Mouse (Mus musculus) myocyte (in vitro differentiated cells): Measurements from ENCODE around the gene Trpc4ap. TPM values are rescaled to one million over a fixed set of nuclear protein-coding genes. Genes with fewer than 3 reads are reported as not detected.
A peak's percentile ranks its signal among the peaks of the same experiment; 100 is the strongest.

ENCODE experiments used
- H3K27me3 ChIP-seq: one replicate; pipeline ENCODE4 v1.6.1; 2011; ENCODE audit not compliant: control insufficient read depth, insufficient read depth, insufficient read length
- H3K36me3 ChIP-seq: one replicate; pipeline ENCODE4 v1.6.1; 2011; ENCODE audit not compliant: control insufficient read depth, insufficient read depth
- H3K4me2 ChIP-seq: one replicate; pipeline ENCODE4 v1.6.1; 2011; ENCODE audit warnings: low read depth, control low read depth
- H3K4me3 ChIP-seq: one replicate; pipeline ENCODE4 v1.5.1; 2011; ENCODE audit warnings: mild to moderate bottlenecking, control low read depth, moderate library complexity
- H3K79me2 ChIP-seq: one replicate; pipeline ENCODE4 v1.6.1; 2011; ENCODE audit not compliant: control insufficient read depth, insufficient read depth
- H3ac ChIP-seq: one replicate; pipeline ENCODE4 v1.6.1; 2011; ENCODE audit not compliant: control insufficient read depth, insufficient read length
- CEBPB ChIP-seq: IDR thresholded peaks from 2 replicates; pipeline ENCODE4 v1.6.1; 2011; ENCODE audit warnings: mild to moderate bottlenecking, moderate library complexity; ENCODE audit not compliant: poor library complexity, insufficient read depth, severe bottlenecking
- E2F4 ChIP-seq: IDR thresholded peaks from one replicate; pipeline ENCODE4 v1.6.1; 2011; ENCODE audit warnings: mild to moderate bottlenecking, control low read depth, moderate library complexity; ENCODE audit not compliant: insufficient read depth
- MAX ChIP-seq: IDR thresholded peaks from one replicate; pipeline ENCODE4 v1.6.1; 2011; ENCODE audit warnings: low read depth, mild to moderate bottlenecking, control low read depth
- MYOD1 ChIP-seq, 3 experiments: IDR thresholded peaks; one replicate each; pipeline ENCODE4 v1.6.1; 2011; ENCODE audit warnings: control low read depth in 2 of 3, low read depth in 2 of 3, mild to moderate bottlenecking in 2 of 3, moderate library complexity in 1 of 3; ENCODE audit not compliant: insufficient read length in 2 of 3, control insufficient read depth in 1 of 3
- MYOG ChIP-seq, 3 experiments: IDR thresholded peaks; one replicate each; pipeline ENCODE4 v1.6.1; 2011; ENCODE audit warnings: control low read depth in 2 of 3, low read depth in 2 of 3, mild to moderate bottlenecking in 2 of 3; ENCODE audit not compliant: insufficient read length in 2 of 3, control insufficient read depth in 1 of 3, insufficient read depth in 1 of 3
- POLR2A ChIP-seq: IDR thresholded peaks from one replicate; pipeline ENCODE4 v1.6.1; 2011; ENCODE audit warnings: low read depth, mild to moderate bottlenecking, control low read depth, moderate library complexity; ENCODE audit not compliant: insufficient read length
- POLR2AphosphoS2 ChIP-seq: IDR thresholded peaks from one replicate; pipeline ENCODE4 v1.6.1; 2011; ENCODE audit warnings: low read depth, control low read depth; ENCODE audit not compliant: insufficient read length
- REST ChIP-seq: IDR thresholded peaks from one replicate; pipeline ENCODE4 v1.6.1; 2011; ENCODE audit warnings: mild to moderate bottlenecking, control low read depth, moderate library complexity; ENCODE audit not compliant: insufficient read depth, insufficient read length
- SRF ChIP-seq: IDR thresholded peaks from one replicate; pipeline ENCODE4 v1.6.1; 2011; ENCODE audit warnings: low read depth; ENCODE audit not compliant: control insufficient read depth, insufficient read length
- TCF12 ChIP-seq: IDR thresholded peaks from one replicate; pipeline ENCODE4 v1.6.1; 2011; ENCODE audit warnings: mild to moderate bottlenecking, control low read depth; ENCODE audit not compliant: poor library complexity, insufficient read depth, severe bottlenecking
- TCF3 ChIP-seq: IDR thresholded peaks from one replicate; pipeline ENCODE4 v1.6.1; 2011; ENCODE audit warnings: low read depth, control low read depth; ENCODE audit not compliant: insufficient read length
- USF1 ChIP-seq: IDR thresholded peaks from one replicate; pipeline ENCODE4 v1.6.1; 2011; ENCODE audit warnings: low read depth, mild to moderate bottlenecking, control low read depth, moderate library complexity
- polyA plus RNA-seq: library from polyadenylated mRNA; unstranded; fragments of >200 nt; fragmentation: generic; extraction: Trizol; gene quantifications from one replicate; pipeline ENCODE4 v1.2.1, GENCODE M21; 2012; ENCODE audit warnings: missing spikeins

Trpc4ap gene
- polyA plus RNA-seq, 1 experiment = 89.0 TPM

DNA sequence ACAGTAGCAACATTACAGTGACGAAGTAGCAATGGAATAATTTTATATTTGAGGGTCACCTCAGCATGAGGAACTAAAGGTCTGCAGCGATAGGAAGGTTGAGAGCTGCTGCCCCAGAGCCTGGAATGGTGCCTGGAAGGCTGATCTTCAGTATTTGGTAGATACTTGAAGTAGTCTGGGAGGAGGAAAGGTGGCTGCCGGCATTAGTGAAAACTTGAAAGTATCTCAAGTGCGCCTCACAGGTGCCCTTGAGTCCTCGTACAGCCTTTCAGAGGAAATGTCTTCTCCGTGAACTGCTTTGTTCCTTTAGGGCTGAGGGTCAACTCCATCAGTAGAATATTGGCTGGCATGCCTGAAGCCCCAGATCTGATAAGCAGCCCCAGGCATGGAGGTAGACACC lies 96.7 kb downstream of the Trpc4ap start:
- H3K4me3 ChIP-seq = no peak overlapping the region
- TF ChIP-seq TCF3 = no peak
- H3K79me2 ChIP-seq = no peaks in the 10 kb centered on the region
- H3K27me3 ChIP-seq = peaks cover 15% of the 10 kb centered on the region
- no peaks in the 10 kb centered on the region for H3K36me3 ChIP-seq
- no peak overlapping the region for H3K4me2 ChIP-seq
- no peak overlapping the region for H3ac ChIP-seq

- Histone ChIP-seq H3K36me3 (no peaks in the 10 kb centered on the region), H3K4me2 (peak overlapping the region; percentile 86), H3ac (peak overlapping the region; percentile 50), H3K79me2 (no peaks in the 10 kb centered on the region), H3K4me3 (peak overlapping the region; percentile 79), H3K27me3 (peaks cover 15% of the 10 kb centered on the region)
- no peak for TF ChIP-seq MAX
- no peak for TF ChIP-seq SRF
- TF ChIP-seq TCF12 = no peak
- no peak for TF ChIP-seq POLR2AphosphoS2
Measured at GRCm38 (mm10) chr2:155592854-155593283, 99.3 kb downstream of the Trpc4ap start.

DNA sequence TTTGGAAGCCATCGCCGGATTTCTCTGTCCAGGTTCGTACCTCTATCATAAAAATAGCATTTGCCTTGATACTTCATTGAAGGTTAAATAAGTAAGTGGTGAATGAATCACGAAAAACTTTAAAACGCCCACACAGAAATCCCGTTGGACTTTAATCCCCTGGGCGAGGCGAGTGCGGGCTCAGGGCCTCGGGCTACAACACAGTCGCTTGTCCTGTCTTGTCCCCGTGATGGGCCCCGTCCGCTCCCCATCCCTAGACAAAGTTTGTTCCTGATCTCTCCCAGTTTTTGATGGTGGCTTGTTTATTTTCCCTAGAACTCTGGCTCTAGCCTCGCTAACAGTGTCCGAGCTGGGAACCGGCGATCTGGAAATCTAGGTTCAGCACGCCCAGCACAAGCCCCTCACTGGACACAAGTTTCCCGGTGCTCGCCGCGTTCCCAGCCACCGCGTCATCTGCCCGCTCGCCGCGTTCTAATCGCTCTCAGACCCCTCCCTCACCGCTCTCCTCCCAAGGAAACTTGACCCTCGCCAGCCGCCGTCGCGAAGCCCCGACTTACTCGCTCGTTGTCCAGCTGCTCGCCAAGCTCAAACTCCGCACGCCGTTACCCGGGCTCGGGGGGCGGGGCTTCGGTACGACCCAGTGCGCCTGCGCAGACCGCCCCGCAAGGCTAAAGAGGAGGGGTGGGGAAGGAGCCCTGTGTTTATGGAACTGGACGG lies 99.9 kb downstream of the Trpc4ap start, which contains the start of gene Gss:
Gene Gss, minus strand, starts transcription at position 674 of the 717 bp plus-strand sequence.
- Histone ChIP-seq H3K79me2 (no peaks in the 10 kb centered on the region), H3K4me2 (peak within 1 kb of the TSS; percentile 87), H3ac (peak within 1 kb of the TSS; percentile 50), H3K36me3 (no peaks in the 10 kb centered on the region), H3K27me3 (peaks cover 15% of the 10 kb centered on the region), H3K4me3 (peak within 1 kb of the TSS; percentile 79)
- TF ChIP-seq E2F4 = no peak
- TF ChIP-seq POLR2A = peak; percentile 75
- TF ChIP-seq MYOD1 (IDR thresholded peaks at IDR 0.05; ENCODE audit: control insufficient read depth in 1 of 3, insufficient read length in 2 of 3, low read depth in 2 of 3) = peak; percentile 14 to 87 (median 84)
- no peak for TF ChIP-seq CEBPB
- peak in 2 of 3 experiments; percentile 65 to 86 for TF ChIP-seq MYOG (IDR thresholded peaks at IDR 0.05; ENCODE audit: control insufficient read depth in 1 of 3, insufficient read depth in 1 of 3, insufficient read length in 2 of 3, low read depth in 2 of 3)
- TF ChIP-seq REST = no peak
- peak; percentile 68 for TF ChIP-seq POLR2AphosphoS2
- no peak for TF ChIP-seq TCF3
- no peak for TF ChIP-seq SRF
- TF ChIP-seq USF1 = no peak
- no peak for TF ChIP-seq TCF12
- no peak for TF ChIP-seq MAX

- H3K4me2 ChIP-seq = peak overlapping the region; percentile 87
- H3K4me3 ChIP-seq = peak overlapping the region; percentile 79
- TF ChIP-seq POLR2A (no peak), CEBPB (no peak), MYOD1 (IDR thresholded peaks at IDR 0.05; ENCODE audit: control insufficient read depth in 1 of 3, insufficient read length in 2 of 3, low read depth in 2 of 3) (no peak), SRF (no peak), POLR2AphosphoS2 (no peak), MAX (no peak), MYOG (IDR thresholded peaks at IDR 0.05; ENCODE audit: control insufficient read depth in 1 of 3, insufficient read depth in 1 of 3, insufficient read length in 2 of 3, low read depth in 2 of 3) (no peak), USF1 (no peak), TCF12 (no peak), TCF3 (no peak), REST (no peak), E2F4 (no peak)
- no peaks in the 10 kb centered on the region for H3K79me2 ChIP-seq
- H3K36me3 ChIP-seq = peaks cover 6% of the 10 kb centered on the region
- peaks cover 11% of the 10 kb centered on the region for H3K27me3 ChIP-seq
- peak overlapping the region; percentile 50 for H3ac ChIP-seq
Measured at GRCm38 (mm10) chr2:155591676-155592075, 100.5 kb downstream of the Trpc4ap start.

- H3K27me3 ChIP-seq = peaks cover 6% of the 10 kb centered on the region
- no peaks in the 10 kb centered on the region for H3K79me2 ChIP-seq
- H3ac ChIP-seq = no peak overlapping the region
- no peak for TF ChIP-seq MAX
- peak overlapping the region; percentile 79 for H3K4me3 ChIP-seq
- peaks cover 10% of the 10 kb centered on the region for H3K36me3 ChIP-seq
- H3K4me2 ChIP-seq = peak overlapping the region; percentile 87
Measured at GRCm38 (mm10) chr2:155590876-155591275, 101.3 kb downstream of the Trpc4ap start.
